Mouse (Mus musculus) brain, embryonic 18.5 days (tissue): ENCODE data around the gene Fkbpl.

Experiments used
- DNase-seq: peaks from one replicate; pipeline ENCODE4 v3.0.0-alpha.2; 2012; ENCODE audit warnings: low read depth, low spot score

Gene Fkbpl

DNA sequence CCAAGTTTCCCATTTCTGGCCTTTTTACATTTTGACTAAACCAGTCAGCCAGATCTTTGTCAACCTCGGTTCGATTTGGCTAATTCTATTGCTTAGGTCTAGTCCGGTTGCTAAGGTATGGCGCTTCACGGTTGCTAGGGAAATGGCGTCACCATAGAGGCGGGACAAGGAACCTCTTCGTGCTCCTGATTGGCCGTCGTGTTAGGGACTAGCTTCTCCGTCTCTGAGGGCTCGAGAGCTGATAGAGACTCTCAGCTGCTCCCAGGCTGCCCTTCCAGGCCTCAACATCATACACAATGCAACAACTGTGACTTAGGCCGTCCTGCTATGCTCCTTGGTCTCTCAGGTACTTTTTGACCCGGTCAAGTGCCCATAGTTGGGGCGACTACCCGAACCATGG lies at the start of gene Fkbpl:
TSS of gene Fkbpl (plus strand) at position 157 of the 400 bp plus-strand sequence.
- DNase-seq, result peak; percentile 95

DNA sequence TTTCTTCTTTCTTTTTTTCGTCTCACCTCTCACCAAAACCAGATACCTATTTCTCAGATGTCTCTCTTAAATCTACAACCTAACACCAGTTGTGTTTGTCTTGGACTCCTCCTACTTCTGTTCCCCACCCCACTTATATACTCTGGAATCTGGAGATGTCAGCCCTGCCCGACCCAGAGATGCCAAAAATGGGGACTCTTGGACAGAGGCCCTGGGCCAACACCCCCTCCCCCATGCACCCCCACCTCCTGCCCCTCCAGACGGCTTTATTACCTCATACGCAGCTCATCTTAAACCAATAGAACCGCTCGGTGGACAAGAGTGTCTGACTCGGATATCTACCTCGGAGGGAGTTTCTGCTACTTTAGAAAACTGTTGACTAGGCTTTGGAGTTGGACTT lies 48.5 kb upstream of the Fkbpl start:
- no peak for DNase-seq

DNA sequence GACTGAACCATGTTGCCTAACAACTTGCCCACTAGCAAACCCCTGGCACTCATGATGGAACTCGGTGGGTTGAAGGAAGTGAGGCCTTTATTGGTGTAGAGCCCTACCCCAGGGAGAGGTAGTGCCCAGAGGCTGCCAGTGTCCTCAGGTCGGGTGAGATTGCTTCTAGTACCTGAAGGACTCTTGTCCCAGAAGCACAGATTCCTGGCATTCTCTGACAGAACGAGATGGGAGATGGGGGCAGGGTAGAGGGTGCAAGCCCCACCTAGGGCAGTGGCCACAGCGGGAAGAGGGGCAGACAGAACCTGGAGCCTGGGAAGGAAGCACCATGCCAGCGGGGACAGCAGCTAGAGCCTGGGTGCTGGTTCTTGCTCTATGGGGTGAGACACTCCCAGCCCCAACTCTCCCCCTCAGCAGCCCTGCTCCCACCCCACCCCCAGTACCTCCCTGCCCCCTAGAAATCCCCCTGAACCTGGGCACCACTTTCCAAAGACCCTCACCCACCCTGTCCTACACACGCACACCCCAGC lies 46.9 kb upstream of the Fkbpl start, which contains the start of gene Ager:
TSS of gene Ager (plus strand) at position 297 of the 530 bp plus-strand sequence.
- DNase-seq, result no peak

DNA sequence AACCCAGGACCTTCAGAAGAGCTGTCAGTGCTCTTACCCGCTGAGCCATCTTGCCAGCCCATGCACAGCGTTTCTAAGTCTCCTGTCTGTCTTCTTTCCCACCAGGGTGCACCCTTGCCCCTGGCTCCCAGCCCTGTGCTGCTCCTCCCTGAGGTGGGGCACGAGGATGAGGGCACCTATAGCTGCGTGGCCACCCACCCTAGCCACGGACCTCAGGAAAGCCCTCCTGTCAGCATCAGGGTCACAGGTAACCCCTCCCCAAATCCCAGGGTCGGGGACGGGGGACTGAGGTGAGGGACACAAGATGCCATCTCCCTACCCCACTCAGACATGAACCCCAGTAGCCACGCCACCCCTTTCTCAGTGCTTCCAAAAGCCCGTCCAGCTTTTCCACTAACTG lies 44.7 kb upstream of the Fkbpl start:
- DNase-seq, result no peak

DNA sequence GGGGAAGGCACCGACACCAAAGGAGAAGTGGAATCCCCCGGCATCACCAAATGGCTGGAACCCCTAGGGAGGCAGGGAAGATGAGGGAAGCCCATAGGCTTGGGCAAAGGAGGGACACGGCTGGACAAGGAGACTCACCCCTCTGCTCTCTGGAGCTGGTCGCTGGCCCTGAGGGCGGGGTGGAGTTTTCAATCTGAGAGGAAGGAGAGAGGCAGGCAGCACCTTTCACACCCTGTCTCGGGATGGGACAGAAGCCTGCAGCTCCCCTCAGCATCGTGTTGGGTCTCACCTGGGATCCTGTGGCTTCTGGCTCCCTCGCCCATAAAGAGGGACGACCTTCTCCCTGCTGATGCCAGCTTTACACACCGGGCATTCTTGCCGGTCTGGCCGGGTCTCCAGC lies 42.8 kb upstream of the Fkbpl start:
- no peak for DNase-seq

DNA sequence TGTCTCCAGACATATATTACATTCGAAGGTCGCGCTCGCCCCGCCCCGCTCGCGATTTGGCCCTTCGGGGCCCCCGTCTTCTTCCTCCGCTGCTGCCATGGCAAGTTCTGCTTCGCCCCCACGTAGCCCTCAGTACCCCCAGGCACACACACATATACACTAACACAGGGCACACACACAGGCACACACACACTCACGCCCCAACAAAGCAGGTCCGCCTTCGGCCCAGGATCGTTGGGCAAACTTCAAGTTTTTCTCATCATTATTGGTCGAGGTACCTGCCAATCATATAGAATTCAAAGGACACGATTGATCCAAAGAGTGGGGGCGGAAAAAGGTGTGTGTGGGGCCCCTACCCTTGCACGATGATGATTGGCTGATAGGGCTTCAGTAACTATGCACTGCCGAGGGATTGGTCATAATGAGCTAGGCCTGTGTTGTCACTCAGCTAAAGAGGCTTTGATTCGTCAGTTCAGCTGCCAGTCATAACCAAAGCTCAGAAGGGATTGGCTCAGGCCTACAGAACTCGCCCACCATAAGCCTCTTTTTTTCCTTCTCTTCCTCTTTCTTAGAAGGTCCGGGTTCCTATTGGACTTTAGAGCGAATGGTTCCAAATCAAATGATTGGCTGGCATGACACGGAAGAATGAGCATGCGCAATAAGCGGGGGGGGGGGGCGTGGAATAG lies 41.0 kb upstream of the Fkbpl start, which contains the start of gene Rnf5:
TSS of gene Rnf5 (minus strand) at position 316 of the 686 bp plus-strand sequence.
- DNase-seq, result peak; percentile 100

DNA sequence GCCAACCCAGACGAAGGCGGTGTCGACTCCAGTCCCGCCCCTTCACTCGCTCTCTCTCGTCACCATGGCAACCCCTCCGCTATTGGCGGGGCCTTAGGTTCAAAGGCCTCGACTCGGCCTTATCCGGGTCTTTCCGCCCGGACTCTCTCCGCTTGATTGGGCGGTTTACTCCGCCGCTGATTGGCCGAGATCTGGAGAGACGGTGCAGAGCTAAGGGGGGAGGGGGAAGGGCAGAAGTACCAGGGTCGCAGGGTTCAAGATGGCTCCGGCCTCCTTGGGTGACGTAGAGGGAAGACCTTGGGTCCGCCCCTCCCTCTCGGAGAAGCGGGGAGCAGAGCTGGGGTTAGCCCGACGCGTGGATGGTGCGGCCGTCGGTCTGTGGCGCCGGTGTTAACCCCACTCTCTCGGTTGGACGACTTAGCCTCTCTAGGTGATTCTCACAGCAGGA lies 40.5 kb upstream of the Fkbpl start, which contains the start of gene Agpat1:
TSS of gene Agpat1 (plus strand) at position 202 of the 448 bp plus-strand sequence.
- no peak for DNase-seq

DNA sequence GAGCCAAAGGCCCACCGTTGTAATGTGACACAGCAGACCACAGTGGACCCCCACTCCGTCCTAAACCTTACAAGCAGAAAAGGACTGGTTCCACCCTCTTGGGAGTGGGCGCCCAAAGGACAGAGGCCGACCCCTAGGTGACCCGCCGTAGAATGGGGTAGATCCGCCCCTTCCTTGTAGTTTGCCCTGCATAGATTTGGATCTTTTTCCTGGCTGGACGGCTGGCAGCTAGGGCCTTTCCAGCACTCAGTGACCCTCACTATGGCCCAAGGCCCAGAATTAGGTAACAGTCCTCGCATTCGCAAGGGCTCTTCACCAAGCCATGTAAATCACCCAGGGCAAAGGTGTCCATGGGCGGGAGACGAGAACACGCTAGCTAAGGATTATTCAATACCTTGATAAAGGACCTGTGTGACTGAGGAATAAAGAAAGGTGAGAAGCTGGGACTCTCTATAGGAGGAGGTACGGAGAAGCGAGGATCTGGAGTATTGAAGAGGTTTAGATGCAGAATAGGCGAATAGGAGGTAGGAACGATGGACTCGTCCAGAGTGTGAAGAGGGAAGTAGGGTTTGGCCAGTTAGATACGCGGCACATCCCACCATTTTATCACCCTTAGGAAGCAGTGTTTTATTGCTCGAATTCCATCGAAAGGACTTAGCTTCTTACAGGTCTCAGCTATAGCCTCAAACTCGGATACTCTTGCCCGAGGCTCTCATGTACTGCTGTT lies 39.9 kb upstream of the Fkbpl start:
- DNase-seq, result no peak

DNA sequence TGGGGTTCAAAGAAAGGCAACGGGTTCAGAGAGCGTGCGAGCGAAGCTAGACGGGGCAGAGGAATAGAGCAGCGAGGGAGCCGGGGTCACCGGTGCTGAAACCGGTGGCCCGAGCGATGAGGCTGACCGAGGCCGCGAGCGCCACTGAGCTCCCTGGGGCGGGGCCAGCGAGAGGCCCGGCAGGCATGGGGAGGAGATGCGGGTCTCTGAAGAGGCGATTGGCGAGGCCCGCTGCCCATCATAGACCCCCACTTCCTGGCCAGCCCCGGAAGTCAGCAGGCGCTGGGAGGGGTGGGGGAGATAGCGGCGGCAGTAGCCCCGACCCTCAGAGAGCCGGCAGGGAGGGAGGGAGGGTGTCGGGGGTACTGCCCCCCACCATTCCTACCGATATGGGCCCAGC lies 39.0 kb upstream of the Fkbpl start:
- DNase-seq, result peak; percentile 92

DNA sequence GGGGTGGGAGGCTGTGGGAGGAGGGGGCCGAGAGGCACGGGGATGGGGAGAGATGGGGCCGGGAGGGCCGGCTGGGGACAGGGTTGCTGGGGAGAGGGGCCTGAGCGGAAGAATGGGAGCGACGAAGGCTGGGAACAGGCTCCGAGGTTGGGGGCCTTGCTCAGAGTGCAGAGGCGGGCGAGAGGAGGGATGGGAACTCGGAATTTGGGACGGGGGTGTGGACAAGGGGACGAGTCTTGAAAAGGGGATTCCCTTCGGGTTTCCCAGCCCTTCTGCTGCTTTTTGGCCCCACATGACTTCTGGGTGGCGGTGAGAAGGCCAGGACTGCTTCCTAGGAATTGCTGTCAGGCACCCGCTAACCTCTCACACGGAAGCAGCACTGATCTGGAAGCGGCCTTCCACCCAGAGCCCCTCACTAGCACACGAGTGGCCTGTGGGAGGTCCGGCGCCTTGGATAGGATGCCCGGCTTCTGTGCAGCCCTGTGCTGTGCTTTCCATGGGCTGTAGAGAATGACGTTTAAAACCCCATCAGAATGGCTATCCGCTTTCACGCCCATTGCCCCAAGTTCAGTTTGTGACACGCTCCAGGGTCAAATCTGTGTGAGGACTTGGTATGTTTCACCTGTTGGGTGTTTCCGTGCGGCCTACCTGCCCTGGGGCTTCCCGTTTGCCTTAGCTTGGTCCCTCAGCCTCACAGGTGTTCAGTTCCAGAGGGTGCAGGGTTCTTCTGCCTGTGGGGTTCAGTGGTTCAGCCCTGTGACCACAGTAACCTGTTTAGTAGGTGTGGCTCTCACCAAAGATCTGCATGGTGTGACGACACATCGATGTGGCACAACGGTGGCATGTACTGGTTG lies 38.2 kb upstream of the Fkbpl start:
- no peak for DNase-seq

DNA sequence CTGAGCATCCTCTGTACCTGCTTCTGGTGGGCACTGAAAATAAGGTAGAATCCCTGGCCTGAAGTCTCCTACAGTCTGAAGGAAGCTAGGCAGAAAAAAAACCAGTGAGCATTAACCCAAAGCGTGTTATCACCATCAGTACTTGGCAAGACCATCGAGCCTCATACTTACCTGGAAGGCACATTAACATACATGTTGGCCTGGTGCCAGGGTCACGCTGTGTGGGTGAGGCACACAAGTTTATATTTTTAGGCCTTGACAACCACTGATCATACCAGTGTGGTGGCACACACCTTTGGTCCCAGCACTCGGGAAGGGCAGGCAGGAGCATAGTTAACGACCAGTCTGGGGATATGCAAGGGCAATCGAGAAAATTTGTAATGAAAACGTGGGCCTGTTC lies 36.6 kb upstream of the Fkbpl start:
- no peak for DNase-seq

DNA sequence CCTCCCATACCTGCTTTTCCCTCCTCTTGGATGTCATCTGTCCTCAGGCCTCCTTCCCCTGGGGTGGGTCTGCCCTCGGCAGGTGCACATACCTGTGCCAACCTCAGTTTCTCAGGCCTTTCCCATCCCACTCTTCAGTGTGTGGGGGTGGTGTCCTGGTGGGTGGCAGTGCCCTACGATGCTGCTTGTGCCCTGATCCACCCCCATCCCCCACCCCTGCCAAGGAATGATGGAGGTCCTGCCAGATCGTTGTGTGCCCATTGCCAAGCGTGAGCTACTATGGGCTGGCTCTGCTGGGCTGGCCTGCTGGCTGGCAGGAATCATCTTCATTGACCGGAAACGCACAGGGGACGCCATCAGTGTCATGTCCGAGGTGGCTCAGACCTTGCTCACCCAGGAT lies 33.5 kb upstream of the Fkbpl start:
- DNase-seq, result no peak

DNA sequence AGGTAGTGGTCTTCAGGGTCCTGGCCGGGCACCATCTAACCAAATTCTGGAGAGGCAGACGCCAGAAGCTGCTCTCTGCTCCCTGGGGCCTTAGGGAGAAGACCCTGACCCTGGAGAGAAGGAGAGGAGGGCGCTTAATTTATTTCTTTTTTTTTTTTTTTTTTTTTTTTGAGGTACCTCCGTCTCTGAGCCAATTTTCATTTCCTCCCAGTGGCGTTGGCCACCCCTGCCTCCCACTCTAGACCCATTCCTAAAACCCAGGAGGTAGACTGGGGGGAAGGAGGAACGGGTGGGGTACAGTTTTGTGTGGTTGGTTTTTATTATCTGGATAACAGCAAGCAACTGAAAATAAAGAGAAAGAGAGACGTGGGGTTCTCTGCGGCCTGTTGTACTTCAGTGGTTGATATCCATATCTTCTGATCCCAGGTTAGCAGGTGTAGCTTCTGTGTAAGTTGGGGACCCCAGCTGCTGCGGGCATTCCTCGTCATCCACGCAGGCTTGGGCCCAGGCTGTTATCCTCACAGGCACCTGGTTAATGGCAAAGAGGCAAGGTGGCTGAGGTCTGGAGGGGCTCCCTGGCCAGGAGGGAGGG lies 31.4 kb upstream of the Fkbpl start:
- no peak for DNase-seq

DNA sequence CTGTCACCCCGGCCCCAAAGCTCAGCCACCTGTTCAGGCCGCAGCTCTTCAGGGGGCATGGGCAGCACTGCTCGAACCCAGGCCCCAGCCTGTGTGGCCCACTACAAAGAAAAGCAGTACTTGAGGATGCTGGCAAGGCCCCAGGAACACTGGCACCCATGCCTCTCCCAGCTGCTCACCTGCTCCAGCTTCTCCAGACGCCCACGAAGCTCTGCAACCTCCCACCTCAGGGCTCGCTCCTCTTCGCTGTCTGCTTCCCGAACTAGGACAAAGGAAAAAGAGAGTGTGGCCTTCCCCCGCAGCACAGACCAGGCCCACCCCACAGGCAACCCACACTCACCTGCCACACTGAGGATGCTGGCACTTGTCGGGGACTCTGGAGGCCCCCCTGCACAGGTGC lies 30.7 kb upstream of the Fkbpl start:
- DNase-seq, result no peak

DNA sequence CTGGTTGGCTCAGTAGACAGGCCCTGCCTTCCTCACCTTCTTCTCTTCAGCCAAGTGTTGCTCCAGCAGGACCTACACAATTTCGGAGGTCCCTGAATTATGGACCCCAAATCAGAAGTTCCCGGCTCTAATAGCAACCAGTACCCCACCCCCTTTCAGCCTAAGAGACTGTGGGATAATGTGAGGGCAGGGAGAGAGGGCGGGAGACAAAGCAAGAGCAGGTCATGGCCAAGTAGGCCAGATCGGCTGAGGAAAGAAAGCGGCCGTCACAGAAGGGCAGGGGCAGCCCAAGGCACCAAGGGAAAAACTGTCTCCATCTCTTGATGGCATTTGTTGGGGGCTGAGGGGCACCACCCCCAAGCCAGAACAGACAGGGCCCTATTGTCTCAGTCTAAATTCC lies 28.7 kb upstream of the Fkbpl start, which contains the start of gene Egfl8:
TSS of gene Egfl8 (minus strand) at position 101 of the 400 bp plus-strand sequence.
- DNase-seq, result no peak

DNA sequence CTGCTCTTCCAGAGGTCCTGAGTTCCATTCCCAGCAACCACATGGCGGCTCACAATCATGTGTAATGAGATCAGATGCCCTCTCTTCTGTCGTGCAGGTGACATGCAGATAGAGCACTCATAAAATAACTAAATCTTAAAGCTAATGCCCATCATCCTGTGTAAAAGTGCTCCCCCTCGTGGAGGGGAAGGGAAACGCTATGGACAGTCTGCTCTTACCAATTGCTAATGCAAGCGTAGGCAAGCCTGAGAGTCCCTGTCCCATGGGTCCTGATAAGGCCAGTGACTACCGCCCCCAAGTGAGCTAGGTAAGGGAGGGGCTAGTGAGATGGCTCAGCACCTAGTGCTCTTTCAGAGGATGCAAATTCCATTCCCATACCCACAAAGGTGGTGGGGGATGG lies 25.6 kb upstream of the Fkbpl start:
- no peak for DNase-seq

DNA sequence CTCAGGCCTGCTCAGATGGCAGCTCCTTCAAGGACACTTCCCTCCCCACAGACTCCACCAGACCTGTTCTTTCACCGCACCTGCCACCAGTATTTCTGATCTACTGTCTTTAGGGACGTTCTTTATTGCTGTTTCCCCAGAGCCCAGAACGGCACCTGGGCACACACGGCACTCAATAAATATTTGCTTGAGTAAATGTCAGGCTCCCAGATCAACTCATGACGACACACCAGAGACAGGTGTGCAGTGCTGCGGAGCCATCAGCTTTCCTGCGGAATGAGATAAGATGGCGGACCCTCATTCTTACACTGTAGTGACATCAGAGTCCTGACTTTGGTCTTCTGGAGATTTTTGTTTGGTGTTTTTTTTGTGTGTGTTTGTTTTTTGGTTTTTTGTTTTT lies 23.6 kb upstream of the Fkbpl start:
- no peak for DNase-seq

DNA sequence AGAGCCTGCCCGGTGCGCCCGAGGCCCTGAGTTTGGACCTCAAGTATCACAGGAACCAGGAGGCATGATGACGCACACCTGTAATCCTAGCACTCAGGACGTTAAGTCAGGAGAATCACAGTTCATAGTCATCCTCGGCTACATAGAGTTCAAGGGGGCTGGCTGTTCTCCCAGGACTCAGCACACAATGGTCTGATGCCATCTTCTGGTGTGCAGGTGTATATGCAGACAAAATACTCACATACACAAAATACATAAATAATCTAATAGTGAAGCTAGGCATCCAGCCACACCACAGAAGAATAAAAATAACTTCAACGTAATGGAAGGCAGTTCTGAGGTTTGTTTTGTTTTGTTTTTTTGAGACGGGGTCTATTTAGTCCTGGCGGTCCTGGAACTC lies 21.4 kb upstream of the Fkbpl start:
- no peak for DNase-seq

DNA sequence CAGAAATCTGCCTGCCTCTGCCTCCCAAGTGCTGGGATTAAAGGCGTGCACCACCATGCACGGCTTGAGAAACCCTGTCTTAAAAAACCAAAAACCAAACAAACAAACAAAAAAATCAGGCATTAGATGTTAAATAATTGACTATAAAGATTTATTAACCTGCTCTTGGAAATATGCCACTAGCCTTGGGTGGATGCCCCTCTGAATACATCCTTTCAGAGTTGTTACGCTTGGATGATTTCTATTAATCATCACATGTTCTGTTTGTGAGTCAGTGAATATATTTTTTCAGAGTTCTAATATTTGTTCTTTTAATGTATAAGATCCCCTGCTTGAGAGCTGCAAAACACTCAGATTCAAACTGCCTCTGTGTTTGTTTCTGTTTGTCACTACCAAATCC lies 19.6 kb upstream of the Fkbpl start:
- no peak for DNase-seq

DNA sequence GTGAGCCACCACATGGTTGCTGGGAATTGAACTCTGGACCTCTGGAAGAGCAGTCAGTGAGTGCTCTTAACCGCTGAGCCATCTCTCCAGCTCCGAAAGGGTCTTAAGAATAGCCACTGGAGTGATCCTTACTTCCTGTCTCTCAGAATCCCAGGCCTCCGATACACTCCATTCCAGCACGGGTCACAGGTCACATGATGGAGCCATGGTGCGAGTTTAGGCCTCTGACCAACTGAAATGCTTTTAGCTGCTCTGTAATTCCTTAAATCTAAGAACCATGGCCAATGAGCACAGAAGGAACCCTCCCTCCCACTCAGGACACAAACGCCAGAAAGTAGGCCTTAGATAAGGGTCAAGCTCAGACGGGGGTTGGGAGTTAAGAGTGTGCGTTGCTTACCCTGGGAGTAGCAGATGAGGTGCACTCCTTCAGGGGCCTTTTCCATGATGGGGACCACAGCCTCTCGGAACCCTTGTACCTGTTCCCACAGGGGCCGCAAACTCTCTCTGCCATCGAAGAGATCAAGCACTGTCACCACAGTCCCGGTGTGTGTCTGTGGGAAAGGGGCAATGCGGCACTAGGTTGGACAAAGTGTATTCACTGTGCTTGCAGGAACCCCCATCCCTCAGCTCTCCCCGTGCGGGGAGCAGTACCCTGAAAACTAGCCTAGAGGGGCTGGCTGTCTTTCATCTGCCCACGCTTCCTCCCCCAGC lies 18.3 kb upstream of the Fkbpl start:
- no peak for DNase-seq

DNA sequence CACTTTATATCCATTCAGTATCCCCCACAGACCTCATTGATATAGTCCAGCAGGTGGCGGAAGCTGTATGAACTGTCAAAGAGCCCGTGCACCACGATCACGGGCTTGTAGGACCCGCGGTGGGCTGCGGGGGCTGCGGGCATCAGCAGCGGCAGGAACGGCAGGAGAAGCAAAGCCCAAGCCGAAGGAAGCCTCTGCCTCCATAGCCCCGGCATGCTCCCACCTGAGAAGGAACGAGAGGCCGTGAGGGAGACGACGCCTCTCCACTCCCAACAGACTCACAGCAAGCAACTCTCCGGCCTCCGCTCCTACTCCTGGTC lies 17.8 kb upstream of the Fkbpl start:
- DNase-seq, result no peak
